Mouse (Mus musculus) cerebellum, adult 2 months (tissue): ENCODE results near the gene Sowahb.

Source experiments
- CTCF ChIP-seq: fragments of 200-500 bp; IDR thresholded peaks from 2 replicates; pipeline ENCODE4 v1.5.1; 2011; ENCODE audit warnings: low read depth, mild to moderate bottlenecking, control low read depth, low read length, moderate library complexity, borderline replicate concordance; ENCODE audit not compliant: insufficient read depth
- POLR2A ChIP-seq: fragments of 200-500 bp; IDR thresholded peaks from 2 replicates; pipeline ENCODE4 v1.6.1; 2011; ENCODE audit warnings: low read length, control low read depth, borderline replicate concordance; ENCODE audit not compliant: insufficient read depth

DNA sequence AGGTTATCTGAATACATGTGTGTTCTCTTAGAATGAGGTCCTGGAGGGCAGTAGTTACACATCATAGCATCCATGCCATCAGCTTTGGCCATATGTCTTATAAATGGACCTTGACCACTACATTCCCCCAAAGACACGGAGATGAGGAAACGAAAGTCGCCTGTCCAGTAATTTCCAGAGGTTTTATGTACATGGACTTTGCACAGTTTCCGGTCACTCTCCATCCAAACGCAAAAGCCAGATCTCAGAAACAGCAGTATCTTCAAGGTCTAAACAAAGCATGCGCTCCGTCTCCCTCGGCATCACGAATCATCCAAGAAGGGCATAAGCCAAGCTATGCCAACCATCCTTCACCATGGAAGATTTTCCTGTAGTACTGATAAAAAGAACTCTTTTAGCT lies 36.6 kb downstream of the Sowahb start:
- TF ChIP-seq CTCF (no peak), POLR2A (no peak)
